Mouse (Mus musculus) MEL (cell line): ENCODE results near the gene Fbxo3. TPM values are rescaled to one million over a fixed set of nuclear protein-coding genes. Genes with fewer than 3 reads are reported as not detected.

Source experiments
- DNase-seq: peaks from one replicate; pipeline ENCODE4 v3.0.0; 2011; ENCODE audit warnings: low read depth, low spot score
- H3K27ac ChIP-seq: 2 replicates; pipeline ENCODE4 v1.5.1; 2012; ENCODE audit warnings: low read depth, mild to moderate bottlenecking, control low read depth, low read length, moderate library complexity; ENCODE audit not compliant: control insufficient read depth
- H3K27me3 ChIP-seq, 2 experiments: fragments of 150-350 bp in 1 of 2; sonication (generic) in 1 of 2; 2 replicates each; pipeline ENCODE4 v1.6.1; 2012; ENCODE audit warnings: low read length in 2 of 2, mild to moderate bottlenecking in 2 of 2, improper control_type of control experiment in 1 of 2, moderate library complexity in 1 of 2; ENCODE audit not compliant: insufficient read depth in 2 of 2, control insufficient read depth in 1 of 2
- H3K36me3 ChIP-seq, 2 experiments: 2 replicates each; pipeline ENCODE4 v1.6.1; 2012 to 2014; ENCODE audit warnings: low read length in 2 of 2, improper control_type of control experiment in 1 of 2, inconsistent platforms in 1 of 2, mild to moderate bottlenecking in 1 of 2; ENCODE audit not compliant: insufficient read depth in 2 of 2, control insufficient read depth in 1 of 2
- H3K4me1 ChIP-seq, 2 experiments: fragments of 150-350 bp in 1 of 2; sonication (generic) in 1 of 2; 2 replicates each; pipeline ENCODE4 v1.6.1; 2012; ENCODE audit warnings: low read length in 2 of 2, improper control_type of control experiment in 1 of 2, mild to moderate bottlenecking in 1 of 2; ENCODE audit not compliant: insufficient read depth in 2 of 2, control insufficient read depth in 1 of 2
- H3K4me3 ChIP-seq, 2 experiments: fragments of 150-350 bp in 1 of 2; sonication (generic) in 1 of 2; 2 replicates each; pipeline ENCODE4 v1.5.1; 2012; ENCODE audit warnings: low read depth in 2 of 2, low read length in 2 of 2, mild to moderate bottlenecking in 2 of 2, moderate library complexity in 2 of 2, control low read depth in 1 of 2, improper control_type of control experiment in 1 of 2; ENCODE audit not compliant: control insufficient read depth in 1 of 2, insufficient read depth in 1 of 2
- H3K79me2 ChIP-seq: 2 replicates; pipeline ENCODE4 v1.6.1; 2012; ENCODE audit warnings: mild to moderate bottlenecking, low read length, moderate library complexity; ENCODE audit not compliant: control insufficient read depth, poor library complexity, insufficient read depth
- H3K9ac ChIP-seq: 2 replicates; pipeline ENCODE4 v1.6.1; 2012; ENCODE audit warnings: low read depth, mild to moderate bottlenecking, control low read depth, low read length, moderate library complexity; ENCODE audit not compliant: control insufficient read depth, poor library complexity, severe bottlenecking
- H3K9me3 ChIP-seq: fragments of 150-350 bp; sonication (generic); replicated peaks from 2 replicates; pipeline ENCODE4 v1.6.1; 2012; ENCODE audit warnings: mild to moderate bottlenecking, low read length, improper control_type of control experiment, moderate library complexity; ENCODE audit not compliant: insufficient read depth
- BHLHE40 ChIP-seq: IDR thresholded peaks from 2 replicates; pipeline ENCODE4 v1.6.1; 2012; ENCODE audit warnings: low read depth, mild to moderate bottlenecking, inconsistent platforms, low read length, improper control_type of control experiment, borderline replicate concordance
- CHD1 ChIP-seq: IDR thresholded peaks from 2 replicates; pipeline ENCODE4 v1.6.1; 2012; ENCODE audit warnings: low read depth, mild to moderate bottlenecking, inconsistent platforms, low read length, improper control_type of control experiment
- EP300 ChIP-seq, 2 experiments: IDR thresholded peaks; 2 replicates each; pipeline ENCODE4 v1.6.1; 2011; ENCODE audit warnings: improper control_type of control experiment in 2 of 2, low read length in 2 of 2, low read depth in 1 of 2, mild to moderate bottlenecking in 1 of 2
- ETS1 ChIP-seq: IDR thresholded peaks from 2 replicates; pipeline ENCODE4 v1.6.1; 2012; ENCODE audit warnings: low read depth, mild to moderate bottlenecking, inconsistent platforms, low read length, improper control_type of control experiment, moderate library complexity
- GABPA ChIP-seq: IDR thresholded peaks from 2 replicates; pipeline ENCODE4 v1.6.1; 2012; ENCODE audit warnings: low read depth, mild to moderate bottlenecking, inconsistent platforms, low read length, improper control_type of control experiment, moderate library complexity
- GATA1 ChIP-seq: IDR thresholded peaks from 2 replicates; pipeline ENCODE4 v1.6.1; 2011; ENCODE audit warnings: low read depth, low read length, improper control_type of control experiment
- HCFC1 ChIP-seq: IDR thresholded peaks from 2 replicates; pipeline ENCODE4 v1.6.1; 2012; ENCODE audit warnings: low read depth, mild to moderate bottlenecking, inconsistent platforms, low read length, improper control_type of control experiment, moderate library complexity
- JUND ChIP-seq: IDR thresholded peaks from 2 replicates; pipeline ENCODE4 v1.6.1; 2011; ENCODE audit warnings: low read depth, mild to moderate bottlenecking, improper control_type of control experiment, low read length
- KAT2A ChIP-seq: conservative IDR thresholded peaks from 2 replicates; pipeline ENCODE4 v1.6.1; 2012; ENCODE audit warnings: low read depth, low read length, improper control_type of control experiment, inconsistent platforms
- MAFK ChIP-seq: IDR thresholded peaks from 2 replicates; pipeline ENCODE4 v1.6.1; 2011; ENCODE audit warnings: low read depth, mild to moderate bottlenecking, low read length, improper control_type of control experiment, borderline replicate concordance
- MAX ChIP-seq: IDR thresholded peaks from 2 replicates; pipeline ENCODE4 v1.6.1; 2011; ENCODE audit warnings: low read length, improper control_type of control experiment
- MAZ ChIP-seq: IDR thresholded peaks from 2 replicates; pipeline ENCODE4 v1.6.1; 2012; ENCODE audit warnings: low read depth, mild to moderate bottlenecking, inconsistent platforms, low read length, improper control_type of control experiment
- MEF2A ChIP-seq: IDR thresholded peaks from 2 replicates; pipeline ENCODE4 v1.6.1; 2014; ENCODE audit warnings: low read depth, mild to moderate bottlenecking, inconsistent platforms, low read length, improper control_type of control experiment; ENCODE audit not compliant: poor library complexity, insufficient replicate concordance, severe bottlenecking; ENCODE audit errors: extremely low read depth
- MXI1 ChIP-seq: IDR thresholded peaks from 2 replicates; pipeline ENCODE4 v1.6.1; 2011; ENCODE audit warnings: mild to moderate bottlenecking, low read depth, low read length, improper control_type of control experiment
- MYC ChIP-seq: IDR thresholded peaks from 2 replicates; pipeline ENCODE4 v1.6.1; 2011; ENCODE audit warnings: low read depth, mild to moderate bottlenecking, low read length, improper control_type of control experiment, moderate library complexity
- NELFE ChIP-seq: IDR thresholded peaks from 2 replicates; pipeline ENCODE4 v1.6.1; 2011; ENCODE audit warnings: low read depth, low read length, improper control_type of control experiment
- POLR2A ChIP-seq, 2 experiments: IDR thresholded peaks; 2 replicates each; pipeline ENCODE4 v1.6.1; 2011 to 2012; ENCODE audit warnings: low read length in 2 of 2, mild to moderate bottlenecking in 2 of 2, control low read depth in 1 of 2, improper control_type of control experiment in 1 of 2, low read depth in 1 of 2, moderate library complexity in 1 of 2; ENCODE audit not compliant: control insufficient read depth in 1 of 2, insufficient read depth in 1 of 2, poor library complexity in 1 of 2
- POLR2AphosphoS5 ChIP-seq: IDR thresholded peaks from 2 replicates; pipeline ENCODE4 v1.6.1; 2012; ENCODE audit warnings: low read depth, borderline replicate concordance, mild to moderate bottlenecking, inconsistent platforms, low read length, moderate library complexity, mixed read lengths
- RCOR1 ChIP-seq: IDR thresholded peaks from 2 replicates; pipeline ENCODE4 v1.6.1; 2012; ENCODE audit warnings: low read depth, mild to moderate bottlenecking, inconsistent platforms, low read length, improper control_type of control experiment
- SIN3A ChIP-seq: IDR thresholded peaks from 2 replicates; pipeline ENCODE4 v1.6.1; 2012; ENCODE audit warnings: low read length, improper control_type of control experiment, inconsistent platforms
- SMC3 ChIP-seq: IDR thresholded peaks from 2 replicates; pipeline ENCODE4 v1.6.1; 2011; ENCODE audit warnings: low read depth, low read length, improper control_type of control experiment
- TAL1 ChIP-seq: IDR thresholded peaks from 2 replicates; pipeline ENCODE4 v1.6.1; 2012; ENCODE audit warnings: mild to moderate bottlenecking, inconsistent platforms, low read length, moderate library complexity, mixed read lengths
- TCF12 ChIP-seq: IDR thresholded peaks from 2 replicates; pipeline ENCODE4 v1.6.1; 2014; ENCODE audit warnings: low read depth, mild to moderate bottlenecking, inconsistent platforms, low read length, improper control_type of control experiment, moderate library complexity
- UBTF ChIP-seq: IDR thresholded peaks from 2 replicates; pipeline ENCODE4 v1.6.1; 2012; ENCODE audit warnings: low read depth, mild to moderate bottlenecking, inconsistent platforms, low read length, improper control_type of control experiment, moderate library complexity, borderline replicate concordance; ENCODE audit not compliant: insufficient read depth
- ZC3H11A ChIP-seq: IDR thresholded peaks from 2 replicates; pipeline ENCODE4 v1.6.1; 2012; ENCODE audit warnings: low read depth, mild to moderate bottlenecking, inconsistent platforms, low read length, improper control_type of control experiment
- ZKSCAN1 ChIP-seq: IDR thresholded peaks from 2 replicates; pipeline ENCODE4 v1.6.1; 2012; ENCODE audit warnings: low read depth, mild to moderate bottlenecking, inconsistent platforms, low read length, improper control_type of control experiment, moderate library complexity
- polyA plus RNA-seq, 2 experiments: library from polyadenylated mRNA; stranded (reverse) in 1 of 2; unstranded in 1 of 2; fragments of >175 nt in 1 of 2; fragments of >200 nt in 1 of 2; gene quantifications; 2 replicates each; pipeline versions ENCODE4 v1.2.1 to v1.2.4; 2012; ENCODE audit warnings: low replicate concordance in 2 of 2, low read depth in 1 of 2; ENCODE audit not compliant: insufficient read length in 2 of 2, insufficient read depth in 1 of 2, missing spikeins in 1 of 2
- total RNA-seq: library from RNA; depleted of rRNA; stranded (reverse); fragments of 300-350 nt; gene quantifications from 2 replicates; pipeline ENCODE4 v1.2.3, GENCODE M21; 2012

Gene Fbxo3
- total and polyA plus RNA-seq, 3 experiments, result 30.9 to 55.4 (median 41.9) TPM

GRCm38 (mm10) chr2:104028139-104028723 is 710 bp downstream of the Fbxo3 start, which contains the start of gene 4931422A03Rik:
4931422A03Rik (minus strand) TSS chr2:104028361.
- Histone ChIP-seq H3K27ac (peak within 1 kb of the TSS; percentile 58), H3K36me3 (peaks cover 0 to 15% of the 10 kb centered on the region in 2 experiments), H3K4me1 (peaks cover 8 to 11% of the 10 kb centered on the region in 2 experiments), H3K4me3 (peak within 1 kb of the TSS; percentile 97 to 100), H3K79me2 (peaks cover 16% of the 10 kb centered on the region)
- TF ChIP-seq SMC3, result no peak
- TF ChIP-seq BHLHE40, result no peak
- TF ChIP-seq CHD1, result 0 out of 2 replicates have a peak, but pooled peaks have one; percentile 33
- TF ChIP-seq MXI1, result no peak
- TF ChIP-seq, all 39 proteins: peak for 1
- Histone ChIP-seq H3K27me3 (no peaks in the 10 kb centered on the region), H3K9ac (peak within 1 kb of the TSS; percentile 88), H3K9me3 (no peaks in the 10 kb centered on the region)
- DNase-seq, result peak; percentile 61

GRCm38 (mm10) chr2:104029074-104029473 is 1.6 kb downstream of the Fbxo3 start:
- peak; percentile 73 for DNase-seq
- H3K9ac ChIP-seq, result peak overlapping the region; percentile 88
- peaks cover 2 to 14% of the 10 kb centered on the region in 2 experiments for H3K36me3 ChIP-seq
- peak; percentile 92; the same call in 1 of the 2 replicates for TF ChIP-seq MXI1
- TF ChIP-seq TAL1, result peak; percentile 89
- no peak for TF ChIP-seq JUND
- TF ChIP-seq MAFK, result peak; percentile 16; the same call in 1 of the 2 replicates
- no peak for TF ChIP-seq POLR2AphosphoS5
- no peak for TF ChIP-seq GABPA
- peak; percentile 29; the same call in 1 of the 2 replicates for TF ChIP-seq HCFC1
- 0 out of 2 replicates have a peak, but pooled peaks have one; percentile 28 for TF ChIP-seq NELFE
- TF ChIP-seq SIN3A, result peak; percentile 92
- no peak for TF ChIP-seq MEF2A
- TF ChIP-seq KAT2A, result no peak
- peak; percentile 65 to 81 for TF ChIP-seq EP300 (IDR thresholded peaks at IDR 0.05; ENCODE audit: low read depth in 1 of 2, low read length in 2 of 2)
- TF ChIP-seq UBTF, result no peak
- TF ChIP-seq BHLHE40, result peak; percentile 73; the same call in 1 of the 2 replicates
- TF ChIP-seq GATA1, result peak; percentile 86
- TF ChIP-seq ZKSCAN1, result no peak
- peak; percentile 86 for TF ChIP-seq MAX
- TF ChIP-seq ETS1, result peak; percentile 78
- peak; percentile 90 for TF ChIP-seq MYC
- TF ChIP-seq RCOR1, result peak; percentile 50; the same call in 1 of the 2 replicates
- 0 out of 2 replicates have a peak, but pooled peaks have one; percentile 40 for TF ChIP-seq MAZ
- peak; percentile 88 for TF ChIP-seq TCF12
- no peak for TF ChIP-seq POLR2A (IDR thresholded peaks at IDR 0.05; ENCODE audit: control insufficient read depth in 1 of 2, insufficient read depth in 1 of 2, low read depth in 1 of 2, low read length in 2 of 2, poor library complexity in 1 of 2)
- no peak for TF ChIP-seq ZC3H11A
- peaks cover 8 to 11% of the 10 kb centered on the region in 2 experiments for H3K4me1 ChIP-seq
- H3K79me2 ChIP-seq, result peaks cover 16% of the 10 kb centered on the region
- no peaks in the 10 kb centered on the region for H3K9me3 ChIP-seq
- H3K4me3 ChIP-seq, result peak overlapping the region; percentile 97 to 100; a peak in 3 of 4 replicates
- H3K27me3 ChIP-seq, result no peaks in the 10 kb centered on the region
- no peak overlapping the region for H3K27ac ChIP-seq
